Mouse (Mus musculus) MEL (cell line): ENCODE results near the gene Amotl1. TPM values are rescaled to one million over a fixed set of nuclear protein-coding genes. Genes with fewer than 3 reads are reported as not detected.

ENCODE experiments used
- DNase-seq: peaks from one replicate; pipeline ENCODE4 v3.0.0; 2011; ENCODE audit warnings: low read depth, low spot score
- H3K27ac ChIP-seq: 2 replicates; pipeline ENCODE4 v1.5.1; 2012; ENCODE audit warnings: low read depth, mild to moderate bottlenecking, control low read depth, low read length, moderate library complexity; ENCODE audit not compliant: control insufficient read depth
- H3K27me3 ChIP-seq, 2 experiments: fragments of 150-350 bp in 1 of 2; sonication (generic) in 1 of 2; 2 replicates each; pipeline ENCODE4 v1.6.1; 2012; ENCODE audit warnings: low read length in 2 of 2, mild to moderate bottlenecking in 2 of 2, improper control_type of control experiment in 1 of 2, moderate library complexity in 1 of 2; ENCODE audit not compliant: insufficient read depth in 2 of 2, control insufficient read depth in 1 of 2
- H3K36me3 ChIP-seq, 2 experiments: 2 replicates each; pipeline ENCODE4 v1.6.1; 2012 to 2014; ENCODE audit warnings: low read length in 2 of 2, improper control_type of control experiment in 1 of 2, inconsistent platforms in 1 of 2, mild to moderate bottlenecking in 1 of 2; ENCODE audit not compliant: insufficient read depth in 2 of 2, control insufficient read depth in 1 of 2
- H3K4me1 ChIP-seq, 2 experiments: fragments of 150-350 bp in 1 of 2; sonication (generic) in 1 of 2; 2 replicates each; pipeline ENCODE4 v1.6.1; 2012; ENCODE audit warnings: low read length in 2 of 2, improper control_type of control experiment in 1 of 2, mild to moderate bottlenecking in 1 of 2; ENCODE audit not compliant: insufficient read depth in 2 of 2, control insufficient read depth in 1 of 2
- H3K4me3 ChIP-seq, 2 experiments: fragments of 150-350 bp in 1 of 2; sonication (generic) in 1 of 2; 2 replicates each; pipeline ENCODE4 v1.5.1; 2012; ENCODE audit warnings: low read depth in 2 of 2, low read length in 2 of 2, mild to moderate bottlenecking in 2 of 2, moderate library complexity in 2 of 2, control low read depth in 1 of 2, improper control_type of control experiment in 1 of 2; ENCODE audit not compliant: control insufficient read depth in 1 of 2, insufficient read depth in 1 of 2
- H3K79me2 ChIP-seq: 2 replicates; pipeline ENCODE4 v1.6.1; 2012; ENCODE audit warnings: mild to moderate bottlenecking, low read length, moderate library complexity; ENCODE audit not compliant: control insufficient read depth, poor library complexity, insufficient read depth
- H3K9ac ChIP-seq: 2 replicates; pipeline ENCODE4 v1.6.1; 2012; ENCODE audit warnings: low read depth, mild to moderate bottlenecking, control low read depth, low read length, moderate library complexity; ENCODE audit not compliant: control insufficient read depth, poor library complexity, severe bottlenecking
- H3K9me3 ChIP-seq: fragments of 150-350 bp; sonication (generic); replicated peaks from 2 replicates; pipeline ENCODE4 v1.6.1; 2012; ENCODE audit warnings: mild to moderate bottlenecking, low read length, improper control_type of control experiment, moderate library complexity; ENCODE audit not compliant: insufficient read depth
- BHLHE40 ChIP-seq: IDR thresholded peaks from 2 replicates; pipeline ENCODE4 v1.6.1; 2012; ENCODE audit warnings: low read depth, mild to moderate bottlenecking, inconsistent platforms, low read length, improper control_type of control experiment, borderline replicate concordance
- CHD2 ChIP-seq: IDR thresholded peaks from 2 replicates; pipeline ENCODE4 v1.6.1; 2011; ENCODE audit warnings: low read length, improper control_type of control experiment
- CTCF ChIP-seq, 3 experiments: IDR thresholded peaks in 2 of 3; conservative IDR thresholded peaks in 1 of 3; 2 replicates each; pipeline ENCODE4 v1.5.1; 2011 to 2012; ENCODE audit warnings: low read length in 3 of 3, low read depth in 2 of 3, mild to moderate bottlenecking in 2 of 3, improper control_type of control experiment in 1 of 3, inconsistent platforms in 1 of 3, mixed read lengths in 1 of 3, moderate library complexity in 1 of 3; ENCODE audit not compliant: control insufficient read depth in 1 of 3, insufficient read depth in 1 of 3, poor library complexity in 1 of 3, severe bottlenecking in 1 of 3
- GATA1 ChIP-seq: IDR thresholded peaks from 2 replicates; pipeline ENCODE4 v1.6.1; 2011; ENCODE audit warnings: low read depth, low read length, improper control_type of control experiment
- KAT2A ChIP-seq: conservative IDR thresholded peaks from 2 replicates; pipeline ENCODE4 v1.6.1; 2012; ENCODE audit warnings: low read depth, low read length, improper control_type of control experiment, inconsistent platforms
- MAFK ChIP-seq: IDR thresholded peaks from 2 replicates; pipeline ENCODE4 v1.6.1; 2011; ENCODE audit warnings: low read depth, mild to moderate bottlenecking, low read length, improper control_type of control experiment, borderline replicate concordance
- MAX ChIP-seq: IDR thresholded peaks from 2 replicates; pipeline ENCODE4 v1.6.1; 2011; ENCODE audit warnings: low read length, improper control_type of control experiment
- MXI1 ChIP-seq: IDR thresholded peaks from 2 replicates; pipeline ENCODE4 v1.6.1; 2011; ENCODE audit warnings: mild to moderate bottlenecking, low read depth, low read length, improper control_type of control experiment
- MYB ChIP-seq: IDR thresholded peaks from 2 replicates; pipeline ENCODE4 v1.6.1; 2011; ENCODE audit warnings: mild to moderate bottlenecking, low read depth, low read length, improper control_type of control experiment
- MYC ChIP-seq: IDR thresholded peaks from 2 replicates; pipeline ENCODE4 v1.6.1; 2011; ENCODE audit warnings: low read depth, mild to moderate bottlenecking, low read length, improper control_type of control experiment, moderate library complexity
- NELFE ChIP-seq: IDR thresholded peaks from 2 replicates; pipeline ENCODE4 v1.6.1; 2011; ENCODE audit warnings: low read depth, low read length, improper control_type of control experiment
- RAD21 ChIP-seq: IDR thresholded peaks from 2 replicates; pipeline ENCODE4 v1.6.1; 2011; ENCODE audit warnings: mild to moderate bottlenecking, low read depth, low read length, improper control_type of control experiment
- SIN3A ChIP-seq: IDR thresholded peaks from 2 replicates; pipeline ENCODE4 v1.6.1; 2012; ENCODE audit warnings: low read length, improper control_type of control experiment, inconsistent platforms
- SMC3 ChIP-seq: IDR thresholded peaks from 2 replicates; pipeline ENCODE4 v1.6.1; 2011; ENCODE audit warnings: low read depth, low read length, improper control_type of control experiment
- TCF12 ChIP-seq: IDR thresholded peaks from 2 replicates; pipeline ENCODE4 v1.6.1; 2014; ENCODE audit warnings: low read depth, mild to moderate bottlenecking, inconsistent platforms, low read length, improper control_type of control experiment, moderate library complexity
- USF1 ChIP-seq: IDR thresholded peaks from 2 replicates; pipeline ENCODE4 v1.6.1; 2014; ENCODE audit warnings: low read depth, mild to moderate bottlenecking, inconsistent platforms, low read length, improper control_type of control experiment, moderate library complexity
- ZC3H11A ChIP-seq: IDR thresholded peaks from 2 replicates; pipeline ENCODE4 v1.6.1; 2012; ENCODE audit warnings: low read depth, mild to moderate bottlenecking, inconsistent platforms, low read length, improper control_type of control experiment
- ZKSCAN1 ChIP-seq: IDR thresholded peaks from 2 replicates; pipeline ENCODE4 v1.6.1; 2012; ENCODE audit warnings: low read depth, mild to moderate bottlenecking, inconsistent platforms, low read length, improper control_type of control experiment, moderate library complexity
- ZNF384 ChIP-seq: IDR thresholded peaks from 2 replicates; pipeline ENCODE4 v1.6.1; 2012; ENCODE audit warnings: low read depth, mild to moderate bottlenecking, inconsistent platforms, low read length, improper control_type of control experiment
- polyA plus RNA-seq, 2 experiments: library from polyadenylated mRNA; stranded (reverse) in 1 of 2; unstranded in 1 of 2; fragments of >175 nt in 1 of 2; fragments of >200 nt in 1 of 2; gene quantifications; 2 replicates each; pipeline versions ENCODE4 v1.2.1 to v1.2.4; 2012; ENCODE audit warnings: low replicate concordance in 2 of 2, low read depth in 1 of 2; ENCODE audit not compliant: insufficient read length in 2 of 2, insufficient read depth in 1 of 2, missing spikeins in 1 of 2
- total RNA-seq: library from RNA; depleted of rRNA; stranded (reverse); fragments of 300-350 nt; gene quantifications from 2 replicates; pipeline ENCODE4 v1.2.3, GENCODE M21; 2012

The Amotl1 gene
- total and polyA plus RNA-seq, 3 experiments: 7.4 to 9.3 TPM; not detected in 1

GRCm38 (mm10) chr9:14654010-14654409 is 9.2 kb upstream of the Amotl1 start:
- Histone ChIP-seq H3K9me3 (no peaks in the 10 kb centered on the region), H3K27me3 (peaks cover 7 to 25% of the 10 kb centered on the region in 2 experiments; a peak in 3 of 4 replicates), H3K79me2 (no peaks in the 10 kb centered on the region), H3K4me1 (no peaks in the 10 kb centered on the region), H3K36me3 (no peaks in the 10 kb centered on the region), H3K27ac (no peak overlapping the region), H3K9ac (no peak overlapping the region), H3K4me3 (no peak overlapping the region)
- peak; percentile 87 for DNase-seq
- peak; percentile 72 to 89 (median 88) for TF ChIP-seq CTCF (IDR thresholded peaks at IDR 0.05 in 2 of 3, conservative IDR thresholded peaks at IDR 0.05 in 1 of 3; ENCODE audit: control insufficient read depth in 1 of 3, insufficient read depth in 1 of 3, low read depth in 2 of 3, low read length in 3 of 3, poor library complexity in 1 of 3, severe bottlenecking in 1 of 3)
- no peak for TF ChIP-seq MYB
- TF ChIP-seq SIN3A: peak; percentile 32; the same call in 1 of the 2 replicates
- TF ChIP-seq TCF12: 0 out of 2 replicates have a peak, but pooled peaks have one; percentile 18
- peak; percentile 80; the same call in 1 of the 2 replicates for TF ChIP-seq MYC
- TF ChIP-seq NELFE: no peak
- TF ChIP-seq CHD2: no peak
- peak; percentile 98 for TF ChIP-seq SMC3
- TF ChIP-seq GATA1: no peak
- TF ChIP-seq RAD21: peak; percentile 84
- TF ChIP-seq ZC3H11A: peak; percentile 95

DNA sequence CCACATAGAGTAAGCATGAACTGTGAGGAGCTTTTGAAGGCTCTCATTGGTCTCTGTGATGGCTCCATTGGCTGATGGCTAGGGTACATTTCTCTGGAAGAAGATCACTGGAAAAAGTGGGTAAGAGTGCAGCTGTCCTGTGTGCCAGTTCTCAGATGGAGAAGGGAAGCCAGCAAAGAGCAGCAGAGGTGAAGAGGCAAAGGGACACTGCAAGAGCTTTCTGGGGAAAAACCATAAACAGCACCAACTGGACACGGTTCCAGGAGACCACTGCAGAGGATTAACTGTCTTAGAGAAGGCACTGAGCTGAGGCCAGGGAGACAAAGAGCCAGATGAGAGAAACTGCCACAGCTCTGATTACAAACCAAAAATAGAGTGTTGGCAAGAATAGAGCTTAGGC is 7.9 kb upstream of the Amotl1 start:
- no peaks in the 10 kb centered on the region for H3K36me3 ChIP-seq
- no peaks in the 10 kb centered on the region for H3K4me1 ChIP-seq
- TF ChIP-seq BHLHE40: no peak
- no peak for TF ChIP-seq MXI1
- TF ChIP-seq KAT2A: no peak
- no peak for TF ChIP-seq SMC3
- TF ChIP-seq ZNF384: no peak
- no peak for TF ChIP-seq USF1
- TF ChIP-seq ZKSCAN1: no peak
- TF ChIP-seq MYC: no peak
- TF ChIP-seq MAX: no peak
- no peak for TF ChIP-seq MAFK
- no peak for TF ChIP-seq RAD21
- no peak overlapping the region for H3K27ac ChIP-seq
- H3K4me3 ChIP-seq: no peak overlapping the region
- peaks cover 11 to 34% of the 10 kb centered on the region in 2 experiments for H3K27me3 ChIP-seq
- H3K9ac ChIP-seq: no peak overlapping the region
- H3K9me3 ChIP-seq: no peaks in the 10 kb centered on the region
- no peak for DNase-seq
- no peaks in the 10 kb centered on the region for H3K79me2 ChIP-seq
